Mouse (Mus musculus) liver, postnatal 0 days (tissue): ENCODE results near the gene Tmem266.

Experiments used
- CTCF ChIP-seq: sonication (generic); IDR thresholded peaks from 2 replicates; pipeline ENCODE4 v1.5.1; 2016; ENCODE audit warnings: antibody characterized with exemption, low read depth
- EP300 ChIP-seq: IDR thresholded peaks from 2 replicates; pipeline ENCODE4 v1.6.1; 2016; ENCODE audit warnings: antibody characterized with exemption, low read depth, mild to moderate bottlenecking

DNA sequence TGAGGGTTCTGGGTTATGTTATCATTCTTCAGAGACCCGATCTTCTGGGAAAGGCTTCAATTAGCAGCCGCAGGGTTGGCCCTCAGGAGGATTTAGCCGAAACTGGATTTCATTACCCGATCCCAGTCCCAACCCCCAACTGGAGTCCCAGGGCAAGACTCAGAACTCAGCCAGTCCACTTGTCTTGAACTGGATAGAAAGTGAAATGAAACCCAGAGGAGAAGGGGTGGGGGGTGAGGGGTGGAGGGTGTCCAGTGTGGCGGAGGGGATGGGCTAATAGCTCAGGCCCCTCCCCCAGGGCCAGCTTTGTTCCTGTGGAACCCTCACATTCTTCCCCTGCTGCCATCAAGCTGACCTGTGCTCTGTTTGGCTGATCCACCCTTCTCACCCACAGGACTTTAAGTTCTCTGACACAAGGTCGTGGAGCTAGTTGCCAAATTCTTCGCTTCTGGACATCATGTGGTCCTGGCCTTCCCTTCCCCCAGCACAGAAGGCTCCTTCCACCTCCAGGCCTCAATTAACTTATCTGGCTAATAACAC lies 98.6 kb downstream of the Tmem266 start:
- no peak for TF ChIP-seq CTCF
- TF ChIP-seq EP300, result no peak
